Mouse (Mus musculus) hindbrain, embryonic 14.5 days (tissue): ENCODE results near the gene Hes3. TPM values are rescaled to one million over a fixed set of nuclear protein-coding genes. Genes with fewer than 3 reads are reported as not detected.

Source experiments
- ATAC-seq: fragments of 200-750 bp; cut with Nextera tagmentation; 2 replicates; pipeline ENCODE4 v1.8.0; 2017; ENCODE audit warnings: moderate number of reproducible peaks, mild to moderate bottlenecking, moderate TSS enrichment, moderate library complexity; ENCODE audit not compliant: low FRiP score
- DNase-seq: peaks from one replicate; pipeline ENCODE4 v3.0.0-alpha.2; 2015; ENCODE audit warnings: low spot score
- H3K27ac ChIP-seq: fragments of 300-500 bp; sonication (generic); 2 replicates; pipeline ENCODE4 v1.5.1; 2014; ENCODE audit warnings: mild to moderate bottlenecking, moderate library complexity
- H3K27me3 ChIP-seq: fragments of 300-500 bp; sonication (generic); 2 replicates; pipeline ENCODE4 v1.6.1; 2014; ENCODE audit warnings: mild to moderate bottlenecking, low read length, mixed read lengths; ENCODE audit not compliant: control insufficient read depth, insufficient read depth
- H3K36me3 ChIP-seq: fragments of 300-500 bp; sonication (generic); replicated peaks from 2 replicates; pipeline ENCODE4 v1.6.1; 2014; ENCODE audit not compliant: control insufficient read depth, insufficient read depth
- H3K4me1 ChIP-seq: fragments of 300-500 bp; sonication (generic); replicated peaks from 2 replicates; pipeline ENCODE4 v1.6.1; 2014; ENCODE audit warnings: antibody characterized with exemption, low read length, mixed read lengths; ENCODE audit not compliant: control insufficient read depth, insufficient read depth
- H3K4me2 ChIP-seq: fragments of 300-500 bp; sonication (generic); replicated peaks from 2 replicates; pipeline ENCODE4 v1.6.1; 2014; ENCODE audit warnings: mild to moderate bottlenecking, moderate library complexity
- H3K4me3 ChIP-seq: fragments of 300-500 bp; sonication (generic); replicated peaks from 2 replicates; pipeline ENCODE4 v1.5.1; 2014; ENCODE audit warnings: mild to moderate bottlenecking, low read length
- H3K9ac ChIP-seq: fragments of 300-500 bp; sonication (generic); 2 replicates; pipeline ENCODE4 v1.6.1; 2014
- H3K9me3 ChIP-seq: fragments of 300-500 bp; sonication (generic); 2 replicates; pipeline ENCODE4 v1.6.1; 2016; ENCODE audit warnings: low read length; ENCODE audit not compliant: control insufficient read depth
- WGBS: fragments of 180-500 bp; shearing (Covaris S2); extraction: QIAGEN DNeasy Blood & Tissue Kit; methylation state at CpG from one replicate; pipeline ENCODE4 v1.1.7; 2014; 5-methylcytosine and 5-hydroxymethylcytosine counted together
- polyA plus RNA-seq: library from polyadenylated mRNA; unstranded; fragments of >200 nt; fragmentation: Nextera tagmentation; extraction: Ambion mirVana; gene quantifications from 2 replicates; pipeline ENCODE4 v1.2.1, GENCODE M21; 2014

Hes3 gene
- polyA plus RNA-seq, 1 experiment from 2014 or later, result 0.24 TPM

DNA sequence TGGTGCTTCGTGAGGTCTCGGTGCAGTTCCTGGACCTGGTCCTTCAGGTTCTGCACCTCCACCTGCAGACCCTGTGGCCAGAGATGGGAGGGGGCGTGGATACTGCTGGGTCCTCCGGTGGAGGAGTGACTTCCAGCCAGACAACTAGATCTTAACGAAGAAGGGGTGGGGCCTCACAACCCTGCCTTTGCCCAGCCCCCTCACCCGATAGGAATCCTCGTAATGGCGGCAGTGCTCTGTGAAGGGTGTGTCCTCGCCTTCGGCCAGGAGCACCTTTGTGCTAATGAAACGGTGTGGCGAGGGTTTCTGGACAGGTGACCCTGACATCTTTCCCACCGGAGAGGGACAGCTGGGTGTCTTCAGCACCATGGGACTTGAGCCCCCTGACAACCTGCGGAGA lies 20.7 kb upstream of the Hes3 start:
- no peaks in the 10 kb centered on the region for H3K9me3 ChIP-seq
- peaks cover 8% of the 10 kb centered on the region; the same call in 1 of the 2 replicates for H3K36me3 ChIP-seq
- DNase-seq (no peak), ATAC-seq (no peak)
- H3K27me3 ChIP-seq, result peaks cover 76% of the 10 kb centered on the region
- H3K27ac ChIP-seq, result no peak overlapping the region
- WGBS, result 5% methylated on average over 14 of the region's 14 CpGs
- H3K4me1 ChIP-seq, result peaks cover 21% of the 10 kb centered on the region; the same call in 1 of the 2 replicates
- no peak overlapping the region for H3K9ac ChIP-seq
- H3K4me3 ChIP-seq, result peak overlapping the region; percentile 3; the same call in 1 of the 2 replicates
- peak overlapping the region; percentile 71 for H3K4me2 ChIP-seq

- Histone ChIP-seq H3K4me1 (0 out of 2 replicates have a peak, but pooled peaks cover 7% of the 10 kb centered on the region), H3K36me3 (peaks cover 33% of the 10 kb centered on the region), H3K27me3 (peaks cover 29% of the 10 kb centered on the region), H3K9ac (no peak overlapping the region), H3K4me3 (no peak overlapping the region), H3K9me3 (no peaks in the 10 kb centered on the region), H3K4me2 (no peak overlapping the region), H3K27ac (no peak overlapping the region)
- ATAC-seq (no peak), DNase-seq (no peak)
- WGBS, result 80% methylated on average over 9 of the region's 9 CpGs
Measured at GRCm38 (mm10) chr4:152307542-152307941, 16.1 kb upstream of the Hes3 start.

DNA sequence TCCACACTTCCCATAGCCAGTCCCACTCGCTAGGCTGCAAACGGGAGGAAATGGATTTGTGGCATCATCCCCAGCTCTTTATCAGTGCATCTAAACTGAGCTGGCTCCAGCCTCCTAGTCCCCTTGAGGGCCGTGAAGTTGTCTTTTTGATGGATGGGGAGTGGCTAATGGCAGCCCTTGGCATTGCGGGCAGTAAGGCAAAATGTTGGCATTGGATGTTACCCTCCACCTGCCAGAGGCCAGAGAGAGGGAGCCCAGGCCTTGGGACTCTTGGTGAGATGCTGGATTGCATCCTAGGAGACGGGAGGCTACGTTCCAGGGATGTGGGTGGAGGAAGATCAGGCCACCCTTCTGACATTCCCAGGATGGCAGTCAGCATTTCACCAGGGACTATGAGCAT lies 14.5 kb upstream of the Hes3 start:
- peaks cover 14% of the 10 kb centered on the region for H3K27me3 ChIP-seq
- no peak overlapping the region for H3K27ac ChIP-seq
- no peak for DNase-seq
- 63% methylated on average over 6 of the region's 6 CpGs for WGBS
- H3K4me1 ChIP-seq, result 0 out of 2 replicates have a peak, but pooled peaks cover 4% of the 10 kb centered on the region
- no peak for ATAC-seq
- no peak overlapping the region for H3K9ac ChIP-seq
- no peaks in the 10 kb centered on the region for H3K9me3 ChIP-seq
- H3K4me3 ChIP-seq, result no peak overlapping the region
- peaks cover 49% of the 10 kb centered on the region for H3K36me3 ChIP-seq
- H3K4me2 ChIP-seq, result no peak overlapping the region

DNA sequence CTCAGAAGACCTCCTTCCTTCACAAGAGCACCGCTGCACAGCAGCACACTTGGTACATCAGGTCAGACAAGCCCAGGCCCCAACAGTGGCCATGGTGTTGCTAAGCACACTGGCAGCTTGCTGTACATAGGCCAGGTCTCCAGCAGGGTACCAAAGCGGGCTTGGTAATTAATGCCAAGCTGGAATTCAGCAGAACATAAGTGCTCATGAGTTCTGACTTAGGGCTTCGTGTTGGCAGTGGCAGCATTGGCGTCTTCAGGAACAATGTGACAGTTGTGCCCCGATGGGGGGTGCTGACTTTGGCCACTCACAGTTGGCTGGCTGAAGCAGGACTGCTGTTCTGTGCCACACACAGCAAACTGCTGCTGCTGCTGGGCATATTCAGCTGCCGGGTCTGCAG lies 13.2 kb upstream of the Hes3 start:
- no peak for ATAC-seq
- H3K36me3 ChIP-seq, result peaks cover 61% of the 10 kb centered on the region
- 85% methylated on average over 6 of the region's 6 CpGs for WGBS

DNA sequence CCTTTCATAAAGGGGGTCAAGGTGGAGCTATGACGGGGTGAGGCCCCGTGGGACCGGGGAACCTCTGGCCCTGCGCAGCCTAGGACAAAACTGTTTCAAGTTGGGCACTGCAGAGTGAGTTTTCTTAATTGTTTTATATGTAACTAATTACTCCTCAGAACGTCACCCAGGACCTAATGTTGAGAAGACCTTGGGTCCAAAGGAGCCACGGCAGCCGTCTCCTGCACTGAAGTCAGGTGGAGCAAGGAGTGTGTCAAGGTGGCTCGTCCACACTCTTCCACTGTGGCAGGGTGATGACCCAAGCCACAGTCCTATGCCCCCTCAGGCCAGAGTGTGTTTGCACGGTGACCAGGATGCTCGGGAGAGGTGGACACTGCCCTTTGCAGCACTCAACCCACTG lies 11.7 kb upstream of the Hes3 start:
- no peak for ATAC-seq

More for the DNA sequence above, 13.2 kb upstream of the Hes3 start:
- H3K9ac ChIP-seq, result no peak overlapping the region
- peak; percentile 47 for DNase-seq
- no peaks in the 10 kb centered on the region for H3K9me3 ChIP-seq
- no peak overlapping the region for H3K4me3 ChIP-seq
- 0 out of 2 replicates have a peak, but pooled peaks cover under 1% of the 10 kb centered on the region for H3K27me3 ChIP-seq
- no peak overlapping the region for H3K4me2 ChIP-seq
- H3K27ac ChIP-seq, result no peak overlapping the region
- 0 out of 2 replicates have a peak, but pooled peaks cover 4% of the 10 kb centered on the region for H3K4me1 ChIP-seq

GRCm38 (mm10) chr4:152302012-152302411 lies 10.6 kb upstream of the Hes3 start:
- no peak overlapping the region for H3K9ac ChIP-seq
- peaks cover 12% of the 10 kb centered on the region for H3K4me1 ChIP-seq
- no peak overlapping the region for H3K27ac ChIP-seq
- DNase-seq (no peak), ATAC-seq (no peak)
- WGBS, result 64% methylated on average over 11 of the region's 11 CpGs
- no peaks in the 10 kb centered on the region for H3K9me3 ChIP-seq
- no peak overlapping the region for H3K4me2 ChIP-seq
- H3K36me3 ChIP-seq, result peaks cover 56% of the 10 kb centered on the region
- H3K27me3 ChIP-seq, result no peaks in the 10 kb centered on the region
- H3K4me3 ChIP-seq, result no peak overlapping the region

More for the DNA sequence above, 11.7 kb upstream of the Hes3 start:
- H3K27ac ChIP-seq, result no peak overlapping the region
- WGBS, result 94% methylated on average over 10 of the region's 10 CpGs
- DNase-seq, result no peak
- H3K4me3 ChIP-seq, result no peak overlapping the region
- peaks cover 56% of the 10 kb centered on the region for H3K36me3 ChIP-seq
- no peaks in the 10 kb centered on the region for H3K27me3 ChIP-seq
- no peaks in the 10 kb centered on the region for H3K9me3 ChIP-seq
- H3K9ac ChIP-seq, result no peak overlapping the region
- H3K4me1 ChIP-seq, result peaks cover 7% of the 10 kb centered on the region
- no peak overlapping the region for H3K4me2 ChIP-seq

GRCm38 (mm10) chr4:152300375-152300774 lies 8.9 kb upstream of the Hes3 start:
- Histone ChIP-seq H3K4me3 (no peak overlapping the region), H3K9ac (no peak overlapping the region), H3K27ac (no peak overlapping the region), H3K4me1 (peaks cover 12% of the 10 kb centered on the region), H3K9me3 (no peaks in the 10 kb centered on the region), H3K36me3 (peaks cover 56% of the 10 kb centered on the region), H3K27me3 (peaks cover 7% of the 10 kb centered on the region), H3K4me2 (no peak overlapping the region)
- no peak for DNase-seq
- ATAC-seq, result no peak
- WGBS, result 85% methylated on average over 8 of the region's 8 CpGs

DNA sequence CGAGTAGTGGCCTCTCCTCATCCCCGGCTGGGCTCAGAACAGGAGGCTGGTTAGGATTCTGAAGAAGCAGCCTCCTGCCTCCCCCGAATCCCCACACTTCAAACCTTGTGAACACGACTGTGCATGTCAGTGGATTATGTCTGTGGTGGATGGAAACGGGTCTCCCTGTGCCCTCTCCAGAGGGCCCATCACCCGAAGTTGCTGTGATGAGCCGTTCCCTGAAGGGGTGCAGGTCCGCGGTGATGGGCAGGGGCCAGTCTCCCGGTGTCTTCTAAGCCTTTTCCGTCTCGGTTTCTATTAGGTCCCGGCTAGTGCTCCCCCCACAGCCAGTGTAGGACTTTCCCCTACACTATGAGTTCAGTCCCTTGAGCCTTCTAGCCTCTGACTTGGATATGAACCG lies 7.4 kb upstream of the Hes3 start:
- Histone ChIP-seq H3K27ac (no peak overlapping the region), H3K27me3 (peaks cover 22% of the 10 kb centered on the region), H3K4me1 (peaks cover 12% of the 10 kb centered on the region), H3K9ac (0 out of 2 replicates have a peak overlapping the region, but pooled peaks have one; percentile 4), H3K9me3 (no peaks in the 10 kb centered on the region), H3K36me3 (peaks cover 44% of the 10 kb centered on the region), H3K4me3 (no peak overlapping the region), H3K4me2 (no peak overlapping the region)
- DNase-seq (no peak), ATAC-seq (no peak)
- 87% methylated on average over 14 of the region's 14 CpGs for WGBS

DNA sequence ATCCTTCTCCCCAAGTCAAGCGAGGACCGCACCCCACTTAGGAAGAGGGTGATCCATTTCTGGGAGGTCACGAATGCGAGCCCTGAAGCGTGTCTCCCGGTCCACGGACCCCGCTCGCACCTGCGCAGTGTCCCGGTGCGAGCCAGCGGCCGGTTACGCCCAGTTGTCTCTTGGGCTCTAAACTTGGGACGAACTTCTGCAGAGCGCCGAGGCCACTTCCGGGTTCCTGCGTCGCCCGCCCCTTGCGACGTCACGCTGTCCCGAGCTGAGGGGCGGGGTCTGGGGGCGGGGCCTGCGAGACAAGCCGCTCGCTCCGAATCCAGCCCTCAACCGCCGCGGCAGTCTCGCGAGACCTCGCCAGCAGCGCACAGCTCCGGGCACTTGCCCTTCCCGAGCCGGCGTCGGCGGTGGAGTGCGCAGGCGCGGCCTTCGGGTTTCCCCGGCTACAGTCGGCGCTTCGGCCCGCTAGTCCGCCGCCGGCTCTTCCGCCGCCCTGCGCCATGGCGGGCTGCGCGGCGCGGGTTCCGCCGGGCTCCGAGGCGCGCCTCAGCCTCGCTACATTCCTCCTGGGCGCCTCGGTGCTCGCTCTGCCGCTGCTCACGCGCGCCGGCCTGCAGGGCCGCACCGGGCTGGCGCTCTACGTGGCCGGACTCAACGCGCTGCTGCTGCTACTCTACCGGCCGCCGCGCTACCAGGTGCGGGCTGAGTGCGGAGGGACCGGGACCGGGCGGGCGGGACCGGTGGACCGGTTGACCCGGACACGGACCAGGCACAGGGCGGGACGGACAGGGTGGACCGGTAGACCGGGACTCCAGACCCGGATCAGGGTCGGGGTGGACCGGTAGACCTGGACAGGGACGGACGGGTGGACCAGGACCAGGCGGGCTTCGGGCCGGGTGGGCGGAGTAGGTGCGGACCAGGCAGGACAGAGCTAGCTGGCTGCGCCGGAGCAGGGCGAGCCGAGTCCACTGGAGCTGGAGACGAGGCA lies 5.7 kb upstream of the Hes3 start, which contains the start of gene Icmt:
TSS of gene Icmt (plus strand) at position 354 of the 988 bp plus-strand sequence.
- under 1% methylated on average over 110 of the region's 119 CpGs for WGBS
- Histone ChIP-seq H3K4me1 (peaks cover 22% of the 10 kb centered on the region), H3K27me3 (peaks cover 39% of the 10 kb centered on the region), H3K4me3 (peak within 1 kb of the TSS; percentile 96), H3K9me3 (no peaks in the 10 kb centered on the region), H3K27ac (peak within 1 kb of the TSS; percentile 80), H3K36me3 (peaks cover 27% of the 10 kb centered on the region), H3K9ac (peak within 1 kb of the TSS; percentile 97), H3K4me2 (peak within 1 kb of the TSS; percentile 96)
- peak; percentile 95 for ATAC-seq
- DNase-seq, result peak; percentile 99
